Mouse (Mus musculus): ENCODE measurements around the gene Ntrk1.

DNA sequence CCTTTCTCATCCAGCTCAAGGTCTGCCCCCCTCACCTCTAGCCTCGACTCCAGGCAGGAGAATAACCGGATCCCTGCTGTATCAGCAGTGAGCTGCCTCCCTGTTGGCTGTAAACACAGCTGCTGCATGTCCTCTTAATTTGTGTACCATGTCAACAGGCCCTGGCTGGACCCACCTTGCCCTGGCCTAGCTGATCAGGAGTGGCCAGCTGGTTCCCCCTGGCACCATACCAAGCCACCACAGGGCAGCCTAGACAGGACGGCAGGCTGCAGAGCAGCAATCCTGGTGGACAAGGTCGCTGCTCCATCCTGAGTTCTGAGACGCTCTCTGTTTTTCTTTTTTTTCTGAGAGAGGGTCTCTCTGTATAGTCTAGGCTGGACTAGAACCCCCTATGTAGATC lies 6.7 kb upstream of the Ntrk1 start:
- TF ChIP-seq CTCF (IDR thresholded peaks at IDR 0.05; ENCODE audit: insufficient read depth, low read depth, low read length) (no peak), POLR2A (IDR thresholded peaks at IDR 0.05; ENCODE audit: insufficient read depth, low read depth, low read length) (no peak)

All from olfactory bulb, adult 2 months (tissue).